Mouse (Mus musculus) gastrocnemius, postnatal 4 days (tissue): ENCODE data around the gene Adarb2. TPM values are rescaled to one million over a fixed set of nuclear protein-coding genes. Genes with fewer than 3 reads are reported as not detected.

Experiments
- DNase-seq, 2 experiments: peaks; one replicate each; pipeline ENCODE4 v3.0.0; 2021 to 2022; ENCODE audit warnings: low spot score in 2 of 2, mixed read lengths in 2 of 2
- long read RNA-seq, 2 experiments: library from polyadenylated mRNA; stranded (forward); transcript quantifications; one replicate each; pipeline ENCODE4 v2.0.0; 2021
- total RNA-seq, 2 experiments: library from RNA; stranded (reverse); gene quantifications; 2 replicates each; pipeline ENCODE4 v1.2.3; 2021

Gene Adarb2
- under 1 TPM; 0.41 to 0.71 TPM for total RNA-seq
- long read RNA-seq, experiment 1, result 0 reads
- long read RNA-seq, experiment 2, result 0 reads

GRCm38 (mm10) chr13:8202681-8203476 lies at the start of gene Adarb2:
TSS of gene Adarb2 (plus strand) at chr13:8202866.
- peak; percentile 9 to 14 for DNase-seq

GRCm38 (mm10) chr13:8173800-8174199 lies 28.9 kb upstream of the Adarb2 start:
- DNase-seq, result no peak

- DNase-seq, result no peak
Observed at GRCm38 (mm10) chr13:8191977-8192376, 10.7 kb upstream of the Adarb2 start.

GRCm38 (mm10) chr13:8199186-8199880 lies 3.3 kb upstream of the Adarb2 start:
- no peak for DNase-seq

- DNase-seq, result no peak
Observed at GRCm38 (mm10) chr13:8203477-8203813, 779 bp downstream of the Adarb2 start.

GRCm38 (mm10) chr13:8207337-8207736 lies 4.7 kb downstream of the Adarb2 start:
- no peak for DNase-seq

- no peak for DNase-seq
Observed at GRCm38 (mm10) chr13:8210776-8211175, 8.1 kb downstream of the Adarb2 start.

- no peak for DNase-seq
Observed at GRCm38 (mm10) chr13:8238871-8239270, 36.2 kb downstream of the Adarb2 start.

DNA sequence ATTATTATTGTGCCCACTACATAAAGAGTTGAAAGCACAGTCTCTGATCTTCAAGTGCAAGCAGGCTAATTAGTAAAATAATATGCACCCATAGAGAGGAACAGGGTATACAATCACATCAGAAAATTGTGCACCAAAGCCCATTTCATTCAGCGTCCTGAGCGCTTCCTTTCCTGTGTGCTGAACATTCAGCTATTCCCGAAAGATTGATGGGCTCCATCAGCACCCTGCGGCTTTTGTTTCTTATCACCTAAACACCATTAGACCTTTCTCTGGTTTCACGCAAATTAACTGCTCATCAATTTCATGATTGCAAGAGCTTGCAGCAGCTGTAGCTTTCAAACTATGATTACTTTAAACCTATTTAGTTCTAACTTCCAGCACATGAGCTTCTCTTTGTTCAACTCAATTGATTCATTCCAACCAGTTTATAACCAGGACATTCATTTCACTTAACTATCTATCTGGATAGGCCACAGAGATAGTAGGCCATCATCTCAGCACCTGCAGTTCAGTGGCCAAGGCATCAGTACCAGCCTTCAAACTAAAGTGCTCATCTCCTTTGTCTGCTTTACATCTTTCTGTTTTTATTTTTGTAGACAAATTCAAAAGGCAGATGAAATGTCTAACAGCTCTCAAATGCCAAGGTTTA lies 45.5 kb downstream of the Adarb2 start:
- DNase-seq, result no peak

- DNase-seq, result no peak
Observed at GRCm38 (mm10) chr13:8272158-8272945, 69.7 kb downstream of the Adarb2 start.

- DNase-seq, result no peak
Observed at GRCm38 (mm10) chr13:8283116-8283515, 80.5 kb downstream of the Adarb2 start.

DNA sequence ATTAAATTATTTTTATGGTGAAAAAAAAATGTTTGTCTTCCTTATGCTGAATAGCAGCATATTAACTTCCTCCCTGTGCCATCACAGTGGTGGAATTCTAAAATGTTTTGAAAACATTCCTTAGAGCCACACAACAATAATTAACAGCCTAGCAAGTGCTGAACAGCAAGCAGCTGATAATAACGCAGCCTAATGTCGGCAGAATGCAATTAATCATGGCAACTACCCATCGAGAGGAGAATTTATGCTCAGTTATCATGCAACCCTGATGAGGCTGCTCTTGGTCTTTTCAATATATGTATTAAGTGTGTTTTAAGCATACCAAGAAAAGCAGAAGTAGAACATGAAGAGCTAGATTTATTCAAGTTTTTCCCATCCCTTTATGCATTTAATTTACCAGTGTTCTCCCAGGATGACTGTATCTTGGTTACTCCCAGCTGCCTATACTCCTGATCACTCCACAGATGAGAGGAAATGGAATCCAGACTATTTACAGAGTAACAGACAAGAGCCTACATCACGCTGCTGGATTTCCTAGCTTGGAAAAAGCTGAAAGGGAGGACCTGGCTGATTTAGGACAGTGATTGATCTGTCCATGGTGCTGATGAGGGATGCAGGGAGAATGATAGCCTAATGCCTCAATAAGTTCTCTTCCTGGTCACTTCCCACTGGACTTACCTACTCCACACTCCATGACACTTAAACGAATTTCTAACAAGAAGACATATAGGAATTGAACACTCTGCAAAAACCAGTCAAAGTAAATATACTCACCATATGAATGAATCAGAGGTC lies 113.9 kb downstream of the Adarb2 start:
- no peak for DNase-seq

DNA sequence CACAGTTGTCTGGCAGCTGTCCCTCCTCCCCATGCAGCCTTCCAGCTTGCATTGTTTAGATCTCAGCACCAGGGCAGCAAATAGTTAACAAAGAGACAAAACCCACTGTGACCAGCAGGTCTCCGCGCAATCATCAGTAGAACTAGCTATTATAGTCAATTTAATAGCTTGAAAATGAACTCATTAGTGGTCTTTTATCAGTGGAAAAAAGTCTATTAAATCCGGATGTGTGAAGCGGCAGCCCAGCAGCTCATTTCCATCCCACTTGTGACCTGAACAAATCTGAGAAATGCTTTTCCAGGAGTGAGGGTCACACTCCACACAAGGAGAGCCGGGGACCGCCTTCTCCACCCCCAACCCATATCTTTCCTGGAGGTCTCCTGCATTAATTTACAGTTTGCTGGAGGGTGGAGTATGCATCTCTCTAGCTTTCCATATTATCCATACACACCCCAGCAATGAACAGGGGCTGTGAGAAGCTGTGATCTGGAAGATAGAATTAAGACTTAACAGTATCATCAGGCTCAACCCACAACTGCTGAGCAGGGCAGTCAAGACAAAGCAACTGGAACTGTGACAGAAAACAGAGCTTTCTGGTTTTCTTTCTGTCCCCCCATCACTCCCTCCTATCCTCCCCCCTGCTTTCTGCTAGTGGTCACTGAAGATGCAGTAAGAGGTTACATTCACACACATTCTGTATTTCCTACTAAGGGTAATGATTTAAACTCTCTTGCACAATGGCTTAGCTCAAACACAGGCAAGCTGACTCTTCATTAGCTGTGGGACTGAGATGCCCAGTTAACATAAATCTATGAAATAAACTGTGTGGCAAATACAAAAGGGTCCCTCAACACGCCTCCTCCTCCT lies 131.2 kb downstream of the Adarb2 start:
- DNase-seq, result no peak

DNA sequence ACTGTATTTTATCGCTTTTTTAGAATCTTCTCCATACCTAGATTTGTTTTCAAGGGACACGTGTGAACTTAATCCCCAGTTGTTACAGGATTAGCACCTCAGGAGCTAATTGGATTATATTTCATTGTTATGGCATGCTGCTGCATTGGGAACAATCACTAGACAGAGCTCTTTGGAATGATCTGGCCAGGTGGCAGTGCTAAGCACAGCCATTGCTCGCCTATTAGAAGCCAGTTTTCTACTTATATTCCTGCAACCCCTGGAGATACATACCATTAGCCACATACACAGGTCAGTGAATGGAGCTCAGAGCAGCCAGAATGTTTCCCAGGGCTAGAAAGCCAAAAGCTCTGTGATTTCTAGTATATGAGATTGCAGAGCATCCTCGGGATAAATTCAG lies 131.9 kb downstream of the Adarb2 start:
- no peak for DNase-seq

DNA sequence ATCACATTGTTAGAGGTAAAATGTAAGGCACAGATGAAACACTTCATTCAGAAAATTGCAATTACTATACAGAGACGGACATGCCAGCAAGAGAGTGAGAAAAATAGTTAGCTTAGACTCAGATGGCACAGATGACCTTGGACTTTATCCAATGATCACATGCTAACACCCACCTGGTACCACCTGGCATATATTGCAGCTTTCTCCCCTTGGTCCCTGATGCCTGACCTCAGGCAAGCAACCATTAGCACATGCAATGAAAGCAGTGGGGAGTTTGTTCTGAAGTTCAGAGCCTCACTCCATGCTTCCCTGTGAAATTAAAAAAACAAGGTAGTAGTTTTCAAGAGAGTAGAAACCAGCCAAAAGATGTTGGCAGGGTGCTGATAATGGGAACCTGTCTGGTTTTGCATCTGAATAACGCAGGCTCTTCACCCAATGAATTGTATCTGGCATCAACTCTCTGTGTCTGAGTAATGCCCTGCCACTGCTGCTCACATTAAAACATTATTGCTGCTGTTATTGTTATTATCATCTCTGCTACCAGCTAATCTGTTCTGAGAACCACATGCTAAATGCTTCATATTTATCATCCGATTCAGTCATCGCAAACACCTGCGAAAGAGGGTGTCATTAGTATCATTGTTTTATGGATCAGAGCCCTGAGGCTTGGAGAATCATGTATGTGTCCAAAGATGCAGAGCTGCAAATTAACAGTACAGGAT lies 138.6 kb downstream of the Adarb2 start:
- no peak for DNase-seq

- no peak for DNase-seq
Observed at GRCm38 (mm10) chr13:8347147-8347546, 144.5 kb downstream of the Adarb2 start.

DNA sequence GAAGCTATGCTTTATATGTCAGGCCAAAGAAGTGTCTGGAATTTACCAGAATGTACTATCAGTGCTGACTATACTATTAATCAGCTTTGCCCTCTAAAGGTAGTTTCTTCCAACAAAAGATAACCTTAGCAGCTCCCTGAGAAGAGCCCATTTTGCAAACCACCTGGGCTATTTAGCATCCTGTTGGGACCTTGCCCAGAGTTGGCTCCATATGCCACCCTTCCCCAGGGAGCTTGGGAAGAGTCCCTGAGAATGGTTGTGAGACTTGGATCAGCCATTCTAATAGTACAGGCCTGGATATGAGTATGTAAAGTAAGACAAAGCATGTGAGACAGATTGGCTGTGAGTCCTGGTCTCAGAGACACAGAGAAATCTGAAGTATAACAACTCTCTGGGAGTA lies 149.7 kb downstream of the Adarb2 start:
- DNase-seq, result no peak

DNA sequence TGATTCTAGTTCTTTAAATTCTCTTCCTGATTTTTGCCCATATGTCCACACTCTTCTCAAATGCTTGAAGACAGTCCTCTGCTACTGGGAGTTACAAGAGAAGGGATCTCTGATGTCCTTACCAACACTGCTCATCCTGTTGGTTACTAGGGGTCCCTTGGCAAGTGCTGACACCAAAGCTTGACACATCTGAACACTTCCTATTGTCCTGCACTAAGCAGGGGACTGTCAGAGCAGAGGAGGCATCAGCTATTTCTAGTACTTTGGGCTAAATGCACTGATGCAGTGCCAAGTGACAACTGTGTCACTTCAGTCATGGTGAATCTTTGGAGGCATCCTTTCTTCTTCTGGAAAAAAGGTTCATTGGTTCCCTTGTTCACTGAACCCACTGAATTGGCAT lies 150.3 kb downstream of the Adarb2 start:
- no peak for DNase-seq

DNA sequence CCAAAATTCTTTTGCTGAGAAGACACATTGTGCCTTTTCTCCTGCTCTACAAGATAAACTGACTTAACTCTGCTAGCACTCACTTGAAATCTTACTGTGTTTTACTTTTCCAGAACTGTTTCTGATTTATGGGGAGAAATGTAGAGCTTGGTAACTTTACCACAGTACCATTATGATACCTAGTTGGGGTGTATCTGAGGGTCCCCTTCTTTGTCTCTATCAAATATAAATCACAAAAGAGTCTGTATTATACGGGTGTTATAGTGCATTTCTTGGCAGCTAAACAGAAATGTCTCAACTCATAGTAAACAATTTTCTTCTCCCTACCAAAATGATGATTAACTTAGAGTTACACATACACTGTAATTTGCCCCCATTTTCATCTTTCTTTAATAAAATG lies 162.9 kb downstream of the Adarb2 start:
- no peak for DNase-seq
